Mouse (Mus musculus): ENCODE results near the gene Wwp2. TPM values are rescaled to one million over a fixed set of nuclear protein-coding genes. Genes with fewer than 3 reads are reported as not detected.

Gene Wwp2
- total RNA-seq, 1 experiment, result 49.2 TPM

DNA sequence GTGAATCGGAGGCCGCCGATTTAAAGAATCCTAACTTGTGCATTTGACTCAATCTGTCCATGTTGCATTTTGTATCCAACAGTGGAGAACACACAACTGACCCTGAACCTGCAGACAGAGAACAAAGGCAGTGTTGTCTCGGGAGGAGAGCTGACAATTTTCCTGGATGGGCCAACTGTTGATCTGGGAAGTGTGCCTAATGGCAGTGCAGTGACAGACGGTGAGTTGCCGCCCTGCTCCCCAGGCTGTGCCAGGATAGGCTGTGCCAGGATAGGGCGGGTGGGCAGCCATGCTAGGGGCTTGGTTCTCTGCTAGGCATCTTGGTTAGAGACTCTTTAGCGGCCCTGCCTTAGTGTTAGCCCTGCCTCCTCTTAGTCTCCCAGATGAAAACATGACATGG is 47.1 kb downstream of the Wwp2 start:
- no peak for DNase-seq (ENCODE audit: low read depth, low spot score)
- Histone ChIP-seq H3K27ac (ENCODE audit: insufficient read depth, low read depth, low read length, poor library complexity, severe bottlenecking) (no peak overlapping the region), H3K4me3 (ENCODE audit: insufficient read depth in 1 of 2, low read depth in 1 of 2, low read length in 2 of 2, poor library complexity in 1 of 2, severe bottlenecking in 1 of 2) (no peak overlapping the region), H3K9me3 (ENCODE audit: control insufficient read depth, insufficient read depth, low read depth, low read length) (no peaks in the 10 kb centered on the region), H3K36me3 (ENCODE audit: control insufficient read depth, insufficient read depth, low read length, poor library complexity, severe bottlenecking) (peaks cover 10% of the 10 kb centered on the region; the same call in 1 of the 2 replicates), H3K9ac (ENCODE audit: insufficient read depth, low read depth, low read length, poor library complexity, severe bottlenecking) (no peak overlapping the region), H3K4me1 (ENCODE audit: control insufficient read depth in 2 of 2, insufficient read depth in 2 of 2, low read length in 2 of 2, poor library complexity in 1 of 2) (no peaks in the 10 kb centered on the region)
- in situ Hi-C loops (cut with MboI; ENCODE audit: low sequenced_read_pairs in 2 of 2, unreplicated experiment in 2 of 2), result no loop called here
- TF ChIP-seq ZC3H11A (IDR thresholded peaks at IDR 0.05; ENCODE audit: borderline replicate concordance, low read depth, low read length) (no peak), ZNF384 (IDR thresholded peaks at IDR 0.05; ENCODE audit: low read depth, low read length) (no peak), HCFC1 (IDR thresholded peaks at IDR 0.05; ENCODE audit: borderline replicate concordance, insufficient read depth, low read length) (no peak), MAFK (IDR thresholded peaks at IDR 0.05; ENCODE audit: insufficient read depth, low read depth, low read length) (no peak), CHD2 (IDR thresholded peaks at IDR 0.05; ENCODE audit: low read depth, low read length) (no peak)

DNA sequence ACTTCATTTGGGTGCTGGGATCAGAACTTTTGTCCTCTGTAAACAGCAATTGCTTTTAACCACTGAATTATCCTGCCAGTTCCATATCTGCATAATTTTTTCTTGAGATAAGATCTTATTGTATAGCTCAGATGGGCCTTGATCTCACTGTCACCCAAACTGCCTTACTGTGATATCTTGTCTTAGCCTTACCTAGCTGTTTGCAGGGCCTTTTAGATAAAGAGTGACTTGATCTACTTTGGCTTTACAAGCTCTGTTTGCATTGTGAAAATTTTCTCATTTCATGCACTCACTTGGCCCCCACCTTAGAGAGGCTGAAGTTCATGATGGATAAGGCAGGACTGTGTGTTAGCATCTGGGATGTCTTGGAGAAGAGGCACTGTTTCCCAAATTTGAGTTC is 48.8 kb downstream of the Wwp2 start:
- H3K27ac ChIP-seq (ENCODE audit: insufficient read depth, low read depth, low read length, poor library complexity, severe bottlenecking), result no peak overlapping the region
- no peak for DNase-seq (ENCODE audit: low read depth, low spot score)
- H3K4me3 ChIP-seq (ENCODE audit: insufficient read depth in 1 of 2, low read depth in 1 of 2, low read length in 2 of 2, poor library complexity in 1 of 2, severe bottlenecking in 1 of 2), result no peak overlapping the region
- H3K9me3 ChIP-seq (ENCODE audit: control insufficient read depth, insufficient read depth, low read depth, low read length), result no peaks in the 10 kb centered on the region
- in situ Hi-C loops (cut with MboI; ENCODE audit: low sequenced_read_pairs in 2 of 2, unreplicated experiment in 2 of 2), result no loop called here
- H3K36me3 ChIP-seq (ENCODE audit: control insufficient read depth, insufficient read depth, low read length, poor library complexity, severe bottlenecking), result peaks cover 10% of the 10 kb centered on the region; the same call in 1 of the 2 replicates
- no peak overlapping the region for H3K9ac ChIP-seq (ENCODE audit: insufficient read depth, low read depth, low read length, poor library complexity, severe bottlenecking)
- peaks cover 4 to 5% of the 10 kb centered on the region in 2 experiments; a peak in 1 of 4 replicates for H3K4me1 ChIP-seq (ENCODE audit: control insufficient read depth in 2 of 2, insufficient read depth in 2 of 2, low read length in 2 of 2, poor library complexity in 1 of 2)
- TF ChIP-seq HCFC1 (IDR thresholded peaks at IDR 0.05; ENCODE audit: borderline replicate concordance, insufficient read depth, low read length), result no peak
- no peak for TF ChIP-seq CHD2 (IDR thresholded peaks at IDR 0.05; ENCODE audit: low read depth, low read length)
- no peak for TF ChIP-seq ZC3H11A (IDR thresholded peaks at IDR 0.05; ENCODE audit: borderline replicate concordance, low read depth, low read length)
- no peak for TF ChIP-seq MAFK (IDR thresholded peaks at IDR 0.05; ENCODE audit: insufficient read depth, low read depth, low read length)
- TF ChIP-seq ZNF384 (IDR thresholded peaks at IDR 0.05; ENCODE audit: low read depth, low read length), result no peak

DNA sequence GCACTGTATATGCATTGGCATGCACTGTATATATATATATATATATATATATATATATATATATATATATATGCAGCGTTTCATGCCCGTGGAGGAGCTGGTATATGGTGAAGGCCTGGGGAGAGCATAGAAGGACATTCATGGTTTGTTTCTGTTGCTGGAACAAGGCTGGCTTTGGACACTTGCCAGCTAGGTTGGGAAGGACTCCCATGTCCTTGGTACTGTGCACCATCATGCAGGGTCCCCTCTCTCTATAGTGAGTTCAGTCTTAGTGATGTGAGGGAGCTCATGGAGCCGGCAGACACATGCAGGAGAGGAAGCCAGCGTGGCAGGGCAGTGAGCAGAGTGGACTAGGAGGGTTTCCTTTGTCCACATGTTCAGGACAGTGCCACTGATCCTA is 52.4 kb downstream of the Wwp2 start:
- H3K4me1 ChIP-seq (ENCODE audit: control insufficient read depth in 2 of 2, insufficient read depth in 2 of 2, low read length in 2 of 2, poor library complexity in 1 of 2), result peaks cover 4 to 5% of the 10 kb centered on the region in 2 experiments; a peak in 1 of 4 replicates
- H3K9me3 ChIP-seq (ENCODE audit: control insufficient read depth, insufficient read depth, low read depth, low read length), result no peaks in the 10 kb centered on the region
- H3K9ac ChIP-seq (ENCODE audit: insufficient read depth, low read depth, low read length, poor library complexity, severe bottlenecking), result no peak overlapping the region
- no peak for DNase-seq (ENCODE audit: low read depth, low spot score)
- H3K4me3 ChIP-seq (ENCODE audit: insufficient read depth in 1 of 2, low read depth in 1 of 2, low read length in 2 of 2, poor library complexity in 1 of 2, severe bottlenecking in 1 of 2), result no peak overlapping the region
- TF ChIP-seq ZNF384 (IDR thresholded peaks at IDR 0.05; ENCODE audit: low read depth, low read length) (no peak), CHD2 (IDR thresholded peaks at IDR 0.05; ENCODE audit: low read depth, low read length) (no peak), ZC3H11A (IDR thresholded peaks at IDR 0.05; ENCODE audit: borderline replicate concordance, low read depth, low read length) (no peak), HCFC1 (IDR thresholded peaks at IDR 0.05; ENCODE audit: borderline replicate concordance, insufficient read depth, low read length) (no peak), MAFK (IDR thresholded peaks at IDR 0.05; ENCODE audit: insufficient read depth, low read depth, low read length) (no peak)
- in situ Hi-C loops (cut with MboI; ENCODE audit: low sequenced_read_pairs in 2 of 2, unreplicated experiment in 2 of 2), result no loop called here
- no peak overlapping the region for H3K27ac ChIP-seq (ENCODE audit: insufficient read depth, low read depth, low read length, poor library complexity, severe bottlenecking)
- peaks cover 4% of the 10 kb centered on the region; the same call in 1 of the 2 replicates for H3K36me3 ChIP-seq (ENCODE audit: control insufficient read depth, insufficient read depth, low read length, poor library complexity, severe bottlenecking)

DNA sequence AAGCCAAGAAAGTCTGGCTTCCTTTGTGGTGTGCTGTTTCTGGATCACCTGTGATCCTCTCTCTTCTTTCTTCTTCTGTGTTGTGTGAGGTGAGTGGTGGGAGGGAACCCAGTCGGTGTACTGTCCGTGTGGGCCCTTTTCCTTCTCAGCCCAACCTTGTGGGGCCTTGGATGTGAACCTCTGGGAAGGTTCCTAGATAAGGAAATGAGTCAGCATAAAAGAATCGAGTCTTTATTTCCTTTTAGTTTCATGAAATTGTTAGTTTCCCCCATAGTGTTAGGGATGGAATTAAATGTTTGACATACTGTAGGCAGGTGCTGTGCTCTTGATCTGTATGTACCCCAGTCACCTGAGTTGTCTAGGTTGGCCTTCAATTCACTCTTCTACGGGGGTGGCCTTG is 52.9 kb downstream of the Wwp2 start:
- Histone ChIP-seq H3K27ac (ENCODE audit: insufficient read depth, low read depth, low read length, poor library complexity, severe bottlenecking) (no peak overlapping the region), H3K4me1 (ENCODE audit: control insufficient read depth in 2 of 2, insufficient read depth in 2 of 2, low read length in 2 of 2, poor library complexity in 1 of 2) (peaks cover 4 to 5% of the 10 kb centered on the region in 2 experiments; a peak in 1 of 4 replicates)

DNA sequence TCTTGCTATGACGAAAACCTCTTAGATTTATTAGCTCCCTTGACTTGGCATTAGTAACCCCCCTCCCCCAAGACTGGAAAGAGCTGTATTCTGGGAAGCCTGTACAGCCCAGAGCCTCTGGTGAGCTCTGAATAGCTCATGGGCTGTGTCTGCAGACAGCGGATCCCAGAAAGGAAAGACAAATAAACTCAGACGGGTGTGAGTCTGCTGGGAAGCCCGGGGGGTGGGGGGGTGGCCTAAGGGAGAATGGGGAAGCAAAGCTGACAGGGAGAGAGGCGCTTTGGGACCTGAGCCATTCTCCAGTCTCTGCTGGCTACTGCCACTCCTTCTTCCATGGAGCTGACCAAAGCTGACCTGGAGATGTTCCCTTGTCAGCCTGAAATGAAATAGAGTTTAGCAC is 53.8 kb downstream of the Wwp2 start:
- in situ Hi-C loops (cut with MboI; ENCODE audit: low sequenced_read_pairs in 2 of 2, unreplicated experiment in 2 of 2), result no loop called here
- H3K27ac ChIP-seq (ENCODE audit: insufficient read depth, low read depth, low read length, poor library complexity, severe bottlenecking), result no peak overlapping the region

More for the DNA sequence above, 52.9 kb downstream of the Wwp2 start:
- DNase-seq (ENCODE audit: low read depth, low spot score), result no peak
- Histone ChIP-seq H3K9ac (ENCODE audit: insufficient read depth, low read depth, low read length, poor library complexity, severe bottlenecking) (no peak overlapping the region), H3K4me3 (ENCODE audit: insufficient read depth in 1 of 2, low read depth in 1 of 2, low read length in 2 of 2, poor library complexity in 1 of 2, severe bottlenecking in 1 of 2) (no peak overlapping the region), H3K36me3 (ENCODE audit: control insufficient read depth, insufficient read depth, low read length, poor library complexity, severe bottlenecking) (peaks cover 4% of the 10 kb centered on the region; the same call in 1 of the 2 replicates), H3K9me3 (ENCODE audit: control insufficient read depth, insufficient read depth, low read depth, low read length) (no peaks in the 10 kb centered on the region)
- TF ChIP-seq CHD2 (IDR thresholded peaks at IDR 0.05; ENCODE audit: low read depth, low read length) (no peak), MAFK (IDR thresholded peaks at IDR 0.05; ENCODE audit: insufficient read depth, low read depth, low read length) (0 out of 2 replicates have a peak, but pooled peaks have one; percentile 11)
- in situ Hi-C loops (cut with MboI; ENCODE audit: low sequenced_read_pairs in 2 of 2, unreplicated experiment in 2 of 2), result no loop called here

More for the DNA sequence above, 53.8 kb downstream of the Wwp2 start:
- Histone ChIP-seq H3K36me3 (ENCODE audit: control insufficient read depth, insufficient read depth, low read length, poor library complexity, severe bottlenecking) (peaks cover 4% of the 10 kb centered on the region; the same call in 1 of the 2 replicates), H3K4me3 (ENCODE audit: insufficient read depth in 1 of 2, low read depth in 1 of 2, low read length in 2 of 2, poor library complexity in 1 of 2, severe bottlenecking in 1 of 2) (no peak overlapping the region), H3K9me3 (ENCODE audit: control insufficient read depth, insufficient read depth, low read depth, low read length) (no peaks in the 10 kb centered on the region), H3K4me1 (ENCODE audit: control insufficient read depth in 2 of 2, insufficient read depth in 2 of 2, low read length in 2 of 2, poor library complexity in 1 of 2) (peaks cover 4 to 5% of the 10 kb centered on the region in 2 experiments; a peak in 1 of 4 replicates), H3K9ac (ENCODE audit: insufficient read depth, low read depth, low read length, poor library complexity, severe bottlenecking) (no peak overlapping the region)
- TF ChIP-seq MAFK (IDR thresholded peaks at IDR 0.05; ENCODE audit: insufficient read depth, low read depth, low read length) (no peak), HCFC1 (IDR thresholded peaks at IDR 0.05; ENCODE audit: borderline replicate concordance, insufficient read depth, low read length) (no peak), ZC3H11A (IDR thresholded peaks at IDR 0.05; ENCODE audit: borderline replicate concordance, low read depth, low read length) (no peak), CHD2 (IDR thresholded peaks at IDR 0.05; ENCODE audit: low read depth, low read length) (no peak), ZNF384 (IDR thresholded peaks at IDR 0.05; ENCODE audit: low read depth, low read length) (no peak)
- DNase-seq (ENCODE audit: low read depth, low spot score), result no peak

Data from ES-E14 (cell line).